Mouse (Mus musculus) thymus, adult 2 months (tissue): Measurements from ENCODE around the gene Qprt. TPM values are rescaled to one million over a fixed set of nuclear protein-coding genes. Genes with fewer than 3 reads are reported as not detected.

Experiments
- DNase-seq: peaks from one replicate; pipeline ENCODE4 v3.0.0; 2021
- H3K27ac ChIP-seq: fragments of 200-500 bp; 2 replicates; pipeline ENCODE4 v1.5.1; 2012; ENCODE audit warnings: low read length, control low read depth; ENCODE audit not compliant: control insufficient read depth, insufficient read depth
- H3K27me3 ChIP-seq: fragments of 200-500 bp; 2 replicates; pipeline ENCODE4 v1.6.1; 2012; ENCODE audit warnings: mild to moderate bottlenecking, low read length, moderate library complexity, mixed read lengths; ENCODE audit not compliant: control insufficient read depth, insufficient read depth
- H3K36me3 ChIP-seq: fragments of 200-500 bp; 2 replicates; pipeline ENCODE4 v1.6.1; 2012; ENCODE audit warnings: mild to moderate bottlenecking, low read length, moderate library complexity; ENCODE audit not compliant: control insufficient read depth, insufficient read depth
- H3K4me1 ChIP-seq: fragments of 200-500 bp; replicated peaks from 2 replicates; pipeline ENCODE4 v1.6.1; 2012; ENCODE audit warnings: low read length; ENCODE audit not compliant: control insufficient read depth, insufficient read depth
- H3K4me3 ChIP-seq: fragments of 200-500 bp; 2 replicates; pipeline ENCODE4 v1.5.1; 2012; ENCODE audit warnings: mild to moderate bottlenecking, low read length, control low read depth, moderate library complexity; ENCODE audit not compliant: control insufficient read depth, insufficient read depth
- CTCF ChIP-seq: fragments of 200-500 bp; IDR thresholded peaks from 2 replicates; pipeline ENCODE4 v1.5.1; 2012; ENCODE audit warnings: mild to moderate bottlenecking, control low read depth, low read length, moderate library complexity, borderline replicate concordance; ENCODE audit not compliant: control insufficient read depth, poor library complexity, insufficient read depth; ENCODE audit errors: extremely low read depth
- POLR2A ChIP-seq: fragments of 200-500 bp; IDR thresholded peaks from 2 replicates; pipeline ENCODE4 v1.6.1; 2012; ENCODE audit warnings: mild to moderate bottlenecking, low read length, control low read depth, moderate library complexity; ENCODE audit not compliant: control insufficient read depth, poor library complexity, insufficient read depth; ENCODE audit errors: extremely low read depth
- WGBS: fragments of 180-500 bp; shearing (Covaris S2); methylation state at CpG from one replicate; pipeline ENCODE4 v1.1.7; 2018; 5-methylcytosine and 5-hydroxymethylcytosine counted together
- polyA plus RNA-seq: library from polyadenylated mRNA; depleted of rRNA; stranded (reverse); fragments of >200 nt; gene quantifications from 2 replicates; pipeline ENCODE4 v1.2.3, GENCODE M21; 2012; rRNA removed

The Qprt gene
- polyA plus RNA-seq, result 8.0 and 10.1 TPM in 2 replicates

DNA sequence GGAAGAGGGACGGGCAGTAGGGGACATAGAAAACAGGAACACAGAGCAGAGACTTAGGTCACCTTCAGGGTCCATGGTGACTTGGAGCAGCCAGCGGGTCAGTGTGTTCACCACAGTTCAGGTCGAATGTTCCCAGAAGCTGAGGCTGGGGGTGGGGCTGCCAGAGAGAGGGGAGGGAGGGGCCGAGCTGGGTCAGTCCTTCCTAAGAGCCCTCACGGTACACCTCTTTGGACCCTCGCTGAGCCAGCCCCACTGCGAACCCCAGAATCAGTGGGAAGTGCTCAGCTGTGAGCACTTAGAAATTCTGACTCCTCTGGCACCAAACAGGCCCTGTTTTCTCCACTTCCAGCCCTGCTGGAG lies at the start of gene Qprt:
Gene Qprt, minus strand, starts transcription at position 316 of the 360 bp plus-strand sequence.
- H3K27me3 ChIP-seq, result no peaks in the 10 kb centered on the region
- peaks cover 5% of the 10 kb centered on the region for H3K4me1 ChIP-seq
- 90% methylated on average over 7 of the region's 7 CpGs for WGBS
- no peak within 1 kb of the TSS for H3K27ac ChIP-seq
- no peak for DNase-seq
- H3K36me3 ChIP-seq, result no peaks in the 10 kb centered on the region
- no peak for TF ChIP-seq CTCF
- TF ChIP-seq POLR2A, result no peak
- H3K4me3 ChIP-seq, result no peak within 1 kb of the TSS

DNA sequence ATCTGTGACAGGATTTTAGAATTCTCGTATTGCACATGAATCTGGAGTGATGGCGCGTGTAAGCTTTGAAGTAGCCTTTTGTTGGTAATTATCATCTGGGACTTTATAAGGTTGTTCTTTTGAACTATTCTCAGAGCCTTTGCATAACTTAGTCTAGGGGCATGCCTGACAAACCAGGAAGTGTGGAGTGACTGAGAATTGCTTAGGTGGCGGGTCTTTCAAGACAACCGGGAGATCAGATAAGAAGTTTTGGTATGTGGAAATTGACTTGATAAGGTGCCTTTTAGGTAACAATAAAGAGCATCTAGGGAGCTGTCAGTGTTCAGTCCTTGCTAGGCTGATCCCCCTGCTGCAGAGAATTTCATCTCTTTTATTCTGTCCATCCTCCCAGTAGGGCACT lies 44.5 kb upstream of the Qprt start:
- Histone ChIP-seq H3K27me3 (no peaks in the 10 kb centered on the region), H3K36me3 (no peaks in the 10 kb centered on the region), H3K4me1 (peaks cover 11% of the 10 kb centered on the region), H3K27ac (no peak overlapping the region), H3K4me3 (no peak overlapping the region)
- no peak for TF ChIP-seq CTCF
- TF ChIP-seq POLR2A, result no peak
- 58% methylated on average over 5 of the region's 5 CpGs for WGBS
- no peak for DNase-seq

DNA sequence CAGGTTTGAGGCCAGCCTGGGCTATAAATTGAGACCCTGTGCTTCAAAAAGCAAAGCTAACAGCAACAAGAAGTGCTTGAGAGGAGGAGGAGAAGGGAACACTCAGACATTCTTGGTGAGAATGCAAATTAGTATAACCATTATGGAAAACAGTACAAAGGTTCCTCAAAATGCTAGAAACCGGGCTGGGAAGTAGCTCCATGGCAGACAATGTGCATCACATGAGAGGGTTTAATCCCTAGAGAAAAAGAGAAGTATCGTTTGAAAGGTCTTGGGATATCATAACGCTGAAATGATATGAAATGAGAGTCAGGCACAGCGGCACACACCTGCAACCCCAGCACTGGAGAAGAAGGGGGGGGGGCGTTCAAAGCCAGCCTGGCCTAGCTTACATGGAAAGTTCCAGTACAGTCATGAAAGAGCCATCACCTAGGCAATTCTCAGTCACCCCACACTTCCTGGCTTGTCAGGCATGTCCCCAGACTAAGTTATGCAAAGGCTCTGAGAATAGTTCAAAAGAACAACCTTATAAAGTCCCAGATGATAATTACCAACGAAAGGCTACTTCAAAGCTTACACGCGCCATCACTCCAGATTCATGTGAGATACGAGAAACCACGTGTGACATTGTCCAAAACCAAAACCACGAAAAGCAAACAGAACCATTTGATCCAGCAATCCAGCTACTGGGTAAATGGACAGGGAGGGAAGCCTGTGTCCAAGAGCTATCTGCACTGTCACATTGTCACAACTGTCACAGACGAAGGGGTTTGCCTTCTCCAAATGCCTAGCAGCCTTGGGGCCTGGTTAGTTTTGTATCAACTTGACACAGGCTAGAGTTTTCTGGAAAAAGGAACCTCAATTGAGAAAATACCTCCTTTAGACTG lies 43.8 kb upstream of the Qprt start:
- Histone ChIP-seq H3K4me1 (peaks cover 11% of the 10 kb centered on the region), H3K27ac (no peak overlapping the region), H3K27me3 (no peaks in the 10 kb centered on the region), H3K36me3 (no peaks in the 10 kb centered on the region), H3K4me3 (no peak overlapping the region)
- WGBS, result 72% methylated on average over 12 of the region's 12 CpGs
- no peak for DNase-seq
- TF ChIP-seq POLR2A (no peak), CTCF (no peak)

DNA sequence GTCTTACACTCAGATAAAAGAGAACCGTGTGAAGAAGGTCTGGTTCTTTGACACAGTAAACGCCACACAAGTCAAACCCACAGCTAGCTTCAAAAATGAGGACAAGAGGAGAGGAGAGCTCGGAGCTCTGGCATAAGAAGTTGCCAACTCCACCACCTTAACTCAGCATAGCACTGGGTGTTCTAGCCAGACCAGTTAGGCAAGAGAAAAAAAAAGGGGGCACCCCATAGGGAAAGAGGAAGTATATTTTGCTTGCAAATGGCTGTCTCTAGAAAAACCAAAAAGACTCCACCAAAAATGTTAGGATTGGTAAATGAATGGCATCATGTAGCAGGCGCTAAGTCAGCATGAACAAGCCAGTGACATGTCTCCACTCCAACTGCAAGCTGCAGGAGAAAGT lies 42.0 kb upstream of the Qprt start:
- H3K4me3 ChIP-seq, result no peak overlapping the region
- 94% methylated on average over 4 of the region's 4 CpGs for WGBS
- H3K36me3 ChIP-seq, result no peaks in the 10 kb centered on the region

DNA sequence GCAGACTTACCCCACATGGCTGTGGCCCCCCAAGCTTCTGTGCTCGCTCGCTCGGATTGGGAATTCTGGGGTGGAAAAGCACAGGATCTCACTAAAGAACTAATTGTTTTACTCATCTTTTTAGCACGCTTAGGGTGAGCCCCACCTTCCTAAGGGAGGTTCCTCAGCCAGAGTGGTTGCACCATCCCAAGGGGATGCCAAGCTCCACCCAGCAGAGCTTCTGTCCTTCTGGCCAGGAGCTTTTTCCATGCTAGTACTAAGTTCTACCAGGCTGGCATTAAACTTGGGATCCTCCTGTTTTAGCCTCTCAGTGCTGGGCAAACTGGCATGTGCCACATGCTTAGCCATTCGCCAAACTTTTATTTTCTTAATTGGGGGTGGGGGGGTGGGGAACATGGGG lies 40.5 kb upstream of the Qprt start:
- H3K4me1 ChIP-seq, result peaks cover 11% of the 10 kb centered on the region
- H3K27ac ChIP-seq, result no peak overlapping the region
- no peaks in the 10 kb centered on the region for H3K36me3 ChIP-seq
- TF ChIP-seq POLR2A (no peak), CTCF (no peak)
- 97% methylated on average over 5 of the region's 5 CpGs for WGBS
- no peaks in the 10 kb centered on the region for H3K27me3 ChIP-seq
- DNase-seq, result no peak
- H3K4me3 ChIP-seq, result no peak overlapping the region

More for the DNA sequence above, 42.0 kb upstream of the Qprt start:
- no peak for DNase-seq
- H3K27me3 ChIP-seq, result no peaks in the 10 kb centered on the region
- H3K4me1 ChIP-seq, result peaks cover 11% of the 10 kb centered on the region
- TF ChIP-seq CTCF (no peak), POLR2A (no peak)
- H3K27ac ChIP-seq, result no peak overlapping the region

DNA sequence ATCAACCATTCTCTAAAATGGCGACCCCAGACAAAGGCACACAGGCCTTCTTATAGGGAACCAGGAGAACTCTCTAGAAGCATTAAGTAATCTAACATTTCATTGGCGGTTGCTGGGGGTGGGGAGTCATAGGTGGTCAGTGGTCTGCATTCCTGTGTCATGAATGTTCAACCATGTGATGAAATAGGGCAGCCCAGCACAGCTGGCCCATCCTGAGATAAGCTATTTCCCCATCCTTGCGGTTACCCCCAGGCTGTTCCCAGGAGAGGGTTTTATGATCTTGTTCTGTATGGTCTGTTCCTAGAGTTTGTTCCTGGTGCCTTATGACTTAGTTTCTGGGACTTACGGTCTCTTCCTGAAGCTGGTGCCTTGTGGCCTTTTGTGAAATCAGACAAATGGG lies 35.5 kb upstream of the Qprt start:
- H3K27ac ChIP-seq, result no peak overlapping the region
- no peaks in the 10 kb centered on the region for H3K36me3 ChIP-seq
- H3K4me1 ChIP-seq, result no peaks in the 10 kb centered on the region
- TF ChIP-seq CTCF (no peak), POLR2A (no peak)
- H3K4me3 ChIP-seq, result no peak overlapping the region
- WGBS, result 97% methylated on average over 4 of the region's 4 CpGs
- no peak for DNase-seq
- H3K27me3 ChIP-seq, result no peaks in the 10 kb centered on the region

DNA sequence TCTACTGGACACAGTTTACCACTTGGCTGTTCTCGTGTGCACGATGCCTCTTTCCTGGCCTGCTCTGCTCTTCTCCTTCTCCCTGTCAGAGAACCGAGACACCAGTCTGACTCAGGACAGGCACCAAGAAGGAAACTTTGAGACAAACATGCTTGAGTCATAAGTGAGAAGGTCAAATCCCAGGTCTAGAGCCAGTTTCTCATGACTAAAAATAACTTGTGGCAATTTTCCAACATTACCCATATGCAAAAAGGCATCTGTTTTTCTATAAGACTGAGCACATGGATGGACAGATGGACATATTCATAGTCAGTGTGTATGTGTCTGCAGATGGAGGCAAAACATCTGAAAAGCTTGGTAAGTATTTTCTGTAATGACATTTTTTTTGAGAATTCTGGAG lies 31.5 kb upstream of the Qprt start:
- no peaks in the 10 kb centered on the region for H3K27me3 ChIP-seq
- H3K27ac ChIP-seq, result no peak overlapping the region
- TF ChIP-seq POLR2A, result no peak
- no peak for TF ChIP-seq CTCF
- 94% methylated on average over 3 of the region's 3 CpGs for WGBS
- no peak overlapping the region for H3K4me3 ChIP-seq
- H3K36me3 ChIP-seq, result no peaks in the 10 kb centered on the region
- no peak for DNase-seq
- H3K4me1 ChIP-seq, result no peaks in the 10 kb centered on the region

DNA sequence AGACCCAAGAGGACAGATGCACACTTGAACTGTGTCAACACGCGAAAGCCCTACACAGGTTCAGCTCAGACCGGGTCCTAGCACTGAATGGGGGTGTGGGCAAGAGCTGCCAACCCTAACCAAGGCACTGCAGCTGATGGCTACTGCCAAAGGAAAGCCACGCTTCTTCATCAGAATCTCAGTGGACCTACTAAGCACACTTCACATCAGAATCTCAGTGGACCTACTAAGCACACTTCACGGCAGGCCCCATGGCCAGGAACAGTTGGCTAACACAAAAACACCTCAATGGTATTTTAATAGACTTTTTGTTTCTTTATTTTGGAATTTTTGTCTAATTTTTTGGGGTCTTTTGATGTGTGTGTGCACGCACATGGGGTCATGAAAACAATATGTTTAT lies 30.4 kb upstream of the Qprt start:
- TF ChIP-seq CTCF, result no peak
- no peak for TF ChIP-seq POLR2A
- no peaks in the 10 kb centered on the region for H3K36me3 ChIP-seq
- WGBS, result 97% methylated on average over 6 of the region's 6 CpGs
- no peak for DNase-seq
- H3K4me3 ChIP-seq, result no peak overlapping the region
- no peak overlapping the region for H3K27ac ChIP-seq
- no peaks in the 10 kb centered on the region for H3K4me1 ChIP-seq
- no peaks in the 10 kb centered on the region for H3K27me3 ChIP-seq
